8 mouse cellular contexts compared by ENCODE assay signal in genomic region chr7:30321539-30322284, GRCm38 (mm10). TPM values are rescaled to one million over a fixed set of nuclear protein-coding genes. Genes with fewer than 3 reads are reported as not detected.
DNase-seq lines count a peak whose midpoint lies in the region; ATAC-seq lines count a peak whose summit lies in the region.

Gene E130208F15Rik (plus strand): TSS chr7:30321740.

- no peaks in the 10 kb centered on the region for H3K27me3 ChIP-seq in embryonic facial prominence, embryonic 15.5 days
- H3K27me3 ChIP-seq in heart, embryonic 10.5 days (ENCODE audit: insufficient read depth, poor library complexity, severe bottlenecking), result no peaks in the 10 kb centered on the region
- no peaks in the 10 kb centered on the region for H3K27me3 ChIP-seq in kidney, embryonic 14.5 days (ENCODE audit: control insufficient read depth, insufficient read depth, low read length)
- H3K27me3 ChIP-seq in liver, embryonic 12.5 days (replicated peaks), result peaks cover 3% of the 10 kb centered on the region; the same call in 1 of the 2 replicates
- no peaks in the 10 kb centered on the region for H3K27me3 ChIP-seq in stomach, embryonic 16.5 days (ENCODE audit: control insufficient read depth, insufficient read depth, low read length)

- peak; percentile 61 for ATAC-seq in embryonic facial prominence, embryonic 15.5 days (ENCODE audit: insufficient number of reproducible peaks, low FRiP score, low TSS enrichment, low read depth)
- peak; percentile 65 for ATAC-seq in kidney, embryonic 14.5 days (ENCODE audit: low FRiP score, low TSS enrichment)
- ATAC-seq in liver, embryonic 12.5 days, result peak; percentile 72
- peak; percentile 61 for ATAC-seq in stomach, embryonic 16.5 days (ENCODE audit: insufficient read depth, low FRiP score)

- WGBS in embryonic facial prominence, embryonic 15.5 days, result under 1% methylated on average over 63 of the region's 63 CpGs
- WGBS in heart, embryonic 10.5 days, result under 1% methylated on average over 63 of the region's 63 CpGs
- under 1% methylated on average over 63 of the region's 63 CpGs for WGBS in kidney, embryonic 14.5 days
- WGBS in liver, embryonic 12.5 days (ENCODE audit: insufficient replicate concordance), result under 1% methylated on average over 63 of the region's 63 CpGs
- under 1% methylated on average over 63 of the region's 63 CpGs for WGBS in stomach, embryonic 16.5 days

- DNase-seq in CD4-positive helper T cell, adult 2 months (ENCODE audit: low read depth, low spot score), result peak; percentile 91
- peak; percentile 81 to 89 for DNase-seq in adrenal gland, postnatal 36 days
- peak; percentile 91 for DNase-seq in heart, embryonic 10.5 days (ENCODE audit: low spot score)
- peak; percentile 91 for DNase-seq in naive thymus-derived CD4-positive, alpha-beta T cell, adult 2 months (ENCODE audit: low read depth)

- H3K9ac ChIP-seq in embryonic facial prominence, embryonic 15.5 days, result peak within 1 kb of the TSS; percentile 85
- H3K9ac ChIP-seq in kidney, embryonic 14.5 days (ENCODE audit: low read depth, low read length), result peak within 1 kb of the TSS; percentile 78
- H3K9ac ChIP-seq in liver, embryonic 12.5 days, result peak within 1 kb of the TSS; percentile 86
- H3K9ac ChIP-seq in stomach, embryonic 16.5 days (ENCODE audit: low read length), result peak within 1 kb of the TSS; percentile 86

- H3K9me3 ChIP-seq in embryonic facial prominence, embryonic 15.5 days (replicated peaks), result 0 out of 2 replicates have a peak, but pooled peaks cover 4% of the 10 kb centered on the region
- H3K9me3 ChIP-seq in heart, embryonic 10.5 days, result no peaks in the 10 kb centered on the region
- H3K9me3 ChIP-seq in kidney, embryonic 14.5 days (ENCODE audit: control insufficient read depth, low read length), result peaks cover 3% of the 10 kb centered on the region; the same call in 1 of the 2 replicates
- no peaks in the 10 kb centered on the region for H3K9me3 ChIP-seq in liver, embryonic 12.5 days (replicated peaks)
- H3K9me3 ChIP-seq in stomach, embryonic 16.5 days (replicated peaks; ENCODE audit: control insufficient read depth, low read length), result no peaks in the 10 kb centered on the region

- peak within 1 kb of the TSS; percentile 95 for H3K27ac ChIP-seq in embryonic facial prominence, embryonic 15.5 days (replicated peaks)
- H3K27ac ChIP-seq in heart, embryonic 10.5 days, result peak within 1 kb of the TSS; percentile 92
- peak within 1 kb of the TSS; percentile 84 for H3K27ac ChIP-seq in kidney, embryonic 14.5 days (ENCODE audit: low read depth, low read length)
- H3K27ac ChIP-seq in liver, embryonic 12.5 days, result peak within 1 kb of the TSS; percentile 87
- H3K27ac ChIP-seq in stomach, embryonic 16.5 days (ENCODE audit: low read length), result peak within 1 kb of the TSS; percentile 94

- H3K4me2 ChIP-seq in embryonic facial prominence, embryonic 15.5 days (replicated peaks), result peak within 1 kb of the TSS; percentile 81
- H3K4me2 ChIP-seq in kidney, embryonic 14.5 days (replicated peaks; ENCODE audit: low read depth, low read length), result peak within 1 kb of the TSS; percentile 79
- H3K4me2 ChIP-seq in liver, embryonic 12.5 days, result peak within 1 kb of the TSS; percentile 94
- peak within 1 kb of the TSS; percentile 75 for H3K4me2 ChIP-seq in stomach, embryonic 16.5 days (ENCODE audit: low read depth, low read length)

- peaks cover 13% of the 10 kb centered on the region for H3K4me1 ChIP-seq in embryonic facial prominence, embryonic 15.5 days
- H3K4me1 ChIP-seq in heart, embryonic 10.5 days, result peaks cover 13% of the 10 kb centered on the region
- peaks cover 13% of the 10 kb centered on the region for H3K4me1 ChIP-seq in kidney, embryonic 14.5 days (ENCODE audit: control insufficient read depth, insufficient read depth, low read length)
- peaks cover 32% of the 10 kb centered on the region for H3K4me1 ChIP-seq in liver, embryonic 12.5 days
- peaks cover 8% of the 10 kb centered on the region; the same call in 1 of the 2 replicates for H3K4me1 ChIP-seq in stomach, embryonic 16.5 days (ENCODE audit: control insufficient read depth, insufficient read depth, low read length)

- H3K36me3 ChIP-seq in embryonic facial prominence, embryonic 15.5 days, result no peaks in the 10 kb centered on the region
- H3K36me3 ChIP-seq in heart, embryonic 10.5 days, result peaks cover 20% of the 10 kb centered on the region; the same call in 1 of the 2 replicates
- H3K36me3 ChIP-seq in kidney, embryonic 14.5 days (ENCODE audit: control insufficient read depth, insufficient read depth, low read length), result no peaks in the 10 kb centered on the region
- no peaks in the 10 kb centered on the region for H3K36me3 ChIP-seq in liver, embryonic 12.5 days
- no peaks in the 10 kb centered on the region for H3K36me3 ChIP-seq in stomach, embryonic 16.5 days (ENCODE audit: control insufficient read depth, insufficient read depth, low read length)

- H3K4me3 ChIP-seq in embryonic facial prominence, embryonic 15.5 days (replicated peaks), result peak within 1 kb of the TSS; percentile 89
- peak within 1 kb of the TSS; percentile 72 for H3K4me3 ChIP-seq in heart, embryonic 10.5 days
- peak within 1 kb of the TSS; percentile 82 for H3K4me3 ChIP-seq in kidney, embryonic 14.5 days (ENCODE audit: low read length)
- H3K4me3 ChIP-seq in liver, embryonic 12.5 days, result peak within 1 kb of the TSS; percentile 82
- H3K4me3 ChIP-seq in stomach, embryonic 16.5 days (replicated peaks; ENCODE audit: low read length), result peak within 1 kb of the TSS; percentile 75

RNA-seq across cellular contexts. Expression of gene E130208F15Rik, which starts in this region (rescaled TPM):
- total RNA-seq in adrenal gland, postnatal 36 days (2021), result 1 to 10 TPM in 1 of 2 experiments, under 1 TPM in 1; 0.93 to 1.3 TPM
- 0.60 and 1.9 TPM in 2 replicates for polyA plus RNA-seq in embryonic facial prominence, embryonic 15.5 days (2015; fragmentation: Nextera tagmentation; extraction: Ambion mirVana)
- polyA plus RNA-seq in heart, embryonic 10.5 days (2016; fragmentation: Nextera tagmentation; extraction: Ambion mirVana), result 2.5 and 3.2 TPM in 2 replicates
- polyA plus RNA-seq in kidney, embryonic 14.5 days (2014; fragmentation: Nextera tagmentation; extraction: Ambion mirVana), result not detected in 2 replicates
- 2.3 and 2.9 TPM in 2 replicates for polyA plus RNA-seq in liver, embryonic 12.5 days (2016; fragmentation: Nextera tagmentation; extraction: Ambion mirVana)
- polyA plus RNA-seq in stomach, embryonic 16.5 days (2015; fragmentation: Nextera tagmentation; extraction: Ambion mirVana), result 1.2 TPM in 1 of 2 replicates, not detected in the other

Comparison
In these comparisons a context has a peak if more than half of its experiments do, and no peak if none do; other contexts are left out.
1. Peak in every context shown above with its lines: DNase-seq, ATAC-seq, H3K4me3 ChIP-seq and H3K27ac ChIP-seq.
2. Peak in ATAC-seq, H3K4me3 ChIP-seq, H3K27ac ChIP-seq, H3K9ac ChIP-seq and H3K4me2 ChIP-seq in kidney, embryonic 14.5 days; RNA of the gene not detected or under 1 TPM.